Mouse (Mus musculus): ENCODE data around the gene Ssh2. TPM values are rescaled to one million over a fixed set of nuclear protein-coding genes. Genes with fewer than 3 reads are reported as not detected.
"Not testable (repeated sequence)": the region's sequence is repeated elsewhere in the genome, so short reads cannot be mapped to it uniquely, and the experiment has no call there.

Gene Ssh2
- polyA plus RNA-seq, 1 experiment from 2014 or later = 14.3 TPM

DNA sequence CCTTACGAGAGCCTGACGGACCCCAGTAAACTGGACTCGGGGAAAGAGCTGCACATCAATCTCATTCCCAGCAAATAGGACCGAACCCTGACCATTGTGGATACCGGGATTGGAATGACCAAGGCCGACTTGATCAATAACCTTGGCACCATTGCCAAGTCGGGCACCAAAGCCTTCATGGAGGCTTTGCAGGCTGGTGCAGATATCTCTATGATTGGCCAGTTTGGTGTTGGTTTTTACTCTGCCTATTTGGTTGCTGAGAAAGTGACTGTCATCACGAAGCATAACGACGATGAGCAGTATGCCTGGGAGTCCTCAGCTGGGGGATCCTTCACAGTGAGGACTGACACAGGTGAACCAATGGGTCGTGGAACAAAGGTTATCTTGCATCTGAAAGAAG is 77.6 kb downstream of the Ssh2 start:
- not testable (repeated sequence) for ATAC-seq (ENCODE audit: insufficient read depth, low FRiP score, low TSS enrichment); H3K9me3 ChIP-seq (ENCODE audit: control insufficient read depth, low read length); H3K36me3 ChIP-seq (ENCODE audit: control insufficient read depth, insufficient read depth, low read length)

DNA sequence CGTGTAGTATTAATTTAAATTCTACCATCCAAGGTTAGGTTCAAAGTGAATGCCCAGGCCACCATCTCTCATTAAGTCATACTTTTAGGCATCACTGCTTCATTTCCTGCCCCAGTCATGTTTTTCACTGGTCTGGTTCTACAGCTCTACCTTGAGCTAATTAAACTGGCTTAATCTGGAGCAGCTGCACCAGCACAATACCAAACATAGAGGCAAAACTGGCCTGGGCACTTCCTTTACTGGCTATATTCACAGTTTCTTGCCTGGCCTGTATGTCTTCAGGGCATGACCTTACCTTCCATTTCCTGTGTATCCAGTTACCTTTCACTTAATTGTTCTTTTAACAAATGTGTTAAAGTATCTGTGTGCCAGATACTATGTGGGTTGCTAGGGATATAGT is 81.2 kb downstream of the Ssh2 start:
- H3K9ac ChIP-seq (ENCODE audit: low read length) = no peak overlapping the region
- no peaks in the 10 kb centered on the region for H3K4me1 ChIP-seq (ENCODE audit: control insufficient read depth, insufficient read depth, low read length)
- H3K4me3 ChIP-seq (ENCODE audit: low read depth, low read length) = no peak overlapping the region
- 85% methylated on average over 1 of the region's 1 CpGs for WGBS
- H3K4me2 ChIP-seq (ENCODE audit: low read depth) = no peak overlapping the region
- no peak overlapping the region for H3K27ac ChIP-seq (ENCODE audit: low read depth, low read length)
- no peak for DNase-seq (ENCODE audit: low spot score)
- no peaks in the 10 kb centered on the region for H3K36me3 ChIP-seq (ENCODE audit: control insufficient read depth, insufficient read depth, low read length)
- H3K27me3 ChIP-seq (ENCODE audit: control insufficient read depth, insufficient read depth, low read length) = no peaks in the 10 kb centered on the region
- no peak for ATAC-seq (ENCODE audit: insufficient read depth, low FRiP score, low TSS enrichment)
- H3K9me3 ChIP-seq (ENCODE audit: control insufficient read depth, low read length) = no peaks in the 10 kb centered on the region

More for the DNA sequence above, 77.6 kb downstream of the Ssh2 start:
- not testable (repeated sequence) for H3K27me3 ChIP-seq (ENCODE audit: control insufficient read depth, insufficient read depth, low read length); DNase-seq (ENCODE audit: low spot score); H3K27ac ChIP-seq (ENCODE audit: low read depth, low read length); H3K4me1 ChIP-seq (ENCODE audit: control insufficient read depth, insufficient read depth, low read length); H3K9ac ChIP-seq (ENCODE audit: low read length); H3K4me3 ChIP-seq (ENCODE audit: low read depth, low read length); H3K4me2 ChIP-seq (ENCODE audit: low read depth)
- 94% methylated on average over 7 of the region's 11 CpGs for WGBS

DNA sequence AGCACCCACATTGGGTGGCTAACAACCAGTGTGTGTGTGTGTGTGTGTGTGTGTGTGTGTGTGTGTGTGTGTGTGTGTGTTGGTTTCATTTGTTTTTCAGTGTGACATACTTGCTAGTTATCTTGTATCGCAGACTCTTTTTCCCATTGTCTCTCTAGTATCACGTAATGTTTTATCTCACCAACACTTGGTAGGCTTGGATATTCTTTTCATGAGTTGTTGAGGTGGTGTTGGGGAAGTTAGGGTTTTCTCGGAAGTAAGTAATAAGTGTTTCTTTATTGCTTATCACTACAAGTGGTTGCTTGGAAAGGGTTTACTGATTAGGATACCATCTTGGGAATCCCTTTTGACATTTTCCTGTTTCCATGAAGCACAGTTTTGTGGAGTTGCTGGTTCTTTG is 91.1 kb downstream of the Ssh2 start:
- DNase-seq (ENCODE audit: low spot score) (no peak), ATAC-seq (ENCODE audit: insufficient read depth, low FRiP score, low TSS enrichment) (no peak)
- Histone ChIP-seq H3K36me3 (ENCODE audit: control insufficient read depth, insufficient read depth, low read length) (no peaks in the 10 kb centered on the region), H3K9me3 (ENCODE audit: control insufficient read depth, low read length) (no peaks in the 10 kb centered on the region), H3K4me3 (ENCODE audit: low read depth, low read length) (no peak overlapping the region), H3K4me1 (ENCODE audit: control insufficient read depth, insufficient read depth, low read length) (no peaks in the 10 kb centered on the region), H3K27me3 (ENCODE audit: control insufficient read depth, insufficient read depth, low read length) (no peaks in the 10 kb centered on the region), H3K9ac (ENCODE audit: low read length) (no peak overlapping the region), H3K27ac (ENCODE audit: low read depth, low read length) (no peak overlapping the region), H3K4me2 (ENCODE audit: low read depth) (no peak overlapping the region)
- 88% methylated on average over 3 of the region's 3 CpGs for WGBS

DNA sequence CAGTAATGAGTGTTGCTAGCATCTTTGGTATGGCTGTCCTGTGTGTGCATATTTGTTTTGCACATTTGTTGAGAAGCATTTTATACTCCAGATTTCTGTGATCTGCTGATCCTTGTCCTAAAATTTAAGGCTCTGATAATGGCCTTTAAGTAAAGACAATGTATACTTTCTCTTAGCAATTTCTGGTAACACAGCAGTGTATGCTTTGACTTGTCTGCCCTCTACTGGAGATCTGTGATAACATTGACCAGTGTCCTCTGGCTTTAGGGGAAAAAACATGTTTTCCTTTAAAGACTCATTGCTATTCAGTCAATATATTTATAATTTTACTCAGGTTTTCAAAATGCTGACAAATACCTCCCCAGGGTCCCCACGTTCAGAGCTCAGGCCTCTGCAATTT is 92.4 kb downstream of the Ssh2 start:
- Histone ChIP-seq H3K36me3 (ENCODE audit: control insufficient read depth, insufficient read depth, low read length) (no peaks in the 10 kb centered on the region), H3K9ac (ENCODE audit: low read length) (no peak overlapping the region), H3K4me3 (ENCODE audit: low read depth, low read length) (no peak overlapping the region), H3K27ac (ENCODE audit: low read depth, low read length) (no peak overlapping the region), H3K4me1 (ENCODE audit: control insufficient read depth, insufficient read depth, low read length) (no peaks in the 10 kb centered on the region), H3K4me2 (ENCODE audit: low read depth) (no peak overlapping the region), H3K9me3 (ENCODE audit: control insufficient read depth, low read length) (no peaks in the 10 kb centered on the region), H3K27me3 (ENCODE audit: control insufficient read depth, insufficient read depth, low read length) (no peaks in the 10 kb centered on the region)
- DNase-seq (ENCODE audit: low spot score) = no peak
- WGBS = 3% methylated on average over 1 of the region's 1 CpGs
- ATAC-seq (ENCODE audit: insufficient read depth, low FRiP score, low TSS enrichment) = no peak

DNA sequence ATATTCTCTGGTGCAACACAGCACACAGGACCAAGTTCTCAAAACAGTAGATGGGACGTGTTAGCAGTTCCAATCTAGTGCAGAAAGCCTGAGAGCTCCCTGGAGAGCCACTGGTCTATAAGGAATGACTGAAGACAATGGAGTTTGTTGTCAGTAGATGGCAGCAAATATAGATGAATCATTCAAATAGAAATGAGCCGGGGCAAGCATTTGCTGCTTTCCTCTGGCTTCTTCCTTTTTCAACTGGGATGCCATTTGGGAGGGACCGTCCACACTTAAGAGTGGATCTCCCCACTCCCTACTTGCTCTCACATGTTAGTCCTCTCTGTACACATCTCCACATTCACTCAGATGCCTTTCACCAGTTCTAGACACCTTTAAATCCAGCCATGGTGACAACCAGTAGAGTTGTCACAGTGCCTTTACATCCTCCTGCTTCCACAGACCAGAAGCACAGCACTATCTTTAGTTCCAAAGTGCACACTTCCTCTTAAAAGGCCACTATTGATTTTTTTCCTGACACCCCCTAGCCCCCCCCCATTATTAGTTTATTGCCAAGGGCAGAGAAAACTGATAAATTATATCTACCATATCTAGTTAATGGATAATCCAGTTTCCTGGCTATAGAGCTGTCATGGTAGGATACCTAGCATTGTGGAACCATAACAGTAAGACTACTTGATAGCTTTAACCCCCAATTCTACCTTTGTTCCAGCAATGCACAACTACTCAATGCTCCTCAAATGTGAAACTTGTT is 101.8 kb downstream of the Ssh2 start:
- DNase-seq (ENCODE audit: low spot score) (no peak), ATAC-seq (ENCODE audit: insufficient read depth, low FRiP score, low TSS enrichment) (no peak)
- WGBS = 62% methylated on average over 3 of the region's 3 CpGs
- Histone ChIP-seq H3K4me1 (ENCODE audit: control insufficient read depth, insufficient read depth, low read length) (no peaks in the 10 kb centered on the region), H3K4me3 (ENCODE audit: low read depth, low read length) (no peak overlapping the region), H3K9ac (ENCODE audit: low read length) (no peak overlapping the region), H3K36me3 (ENCODE audit: control insufficient read depth, insufficient read depth, low read length) (no peaks in the 10 kb centered on the region), H3K4me2 (ENCODE audit: low read depth) (no peak overlapping the region), H3K27me3 (ENCODE audit: control insufficient read depth, insufficient read depth, low read length) (no peaks in the 10 kb centered on the region), H3K9me3 (ENCODE audit: control insufficient read depth, low read length) (no peaks in the 10 kb centered on the region), H3K27ac (ENCODE audit: low read depth, low read length) (no peak overlapping the region)

DNA sequence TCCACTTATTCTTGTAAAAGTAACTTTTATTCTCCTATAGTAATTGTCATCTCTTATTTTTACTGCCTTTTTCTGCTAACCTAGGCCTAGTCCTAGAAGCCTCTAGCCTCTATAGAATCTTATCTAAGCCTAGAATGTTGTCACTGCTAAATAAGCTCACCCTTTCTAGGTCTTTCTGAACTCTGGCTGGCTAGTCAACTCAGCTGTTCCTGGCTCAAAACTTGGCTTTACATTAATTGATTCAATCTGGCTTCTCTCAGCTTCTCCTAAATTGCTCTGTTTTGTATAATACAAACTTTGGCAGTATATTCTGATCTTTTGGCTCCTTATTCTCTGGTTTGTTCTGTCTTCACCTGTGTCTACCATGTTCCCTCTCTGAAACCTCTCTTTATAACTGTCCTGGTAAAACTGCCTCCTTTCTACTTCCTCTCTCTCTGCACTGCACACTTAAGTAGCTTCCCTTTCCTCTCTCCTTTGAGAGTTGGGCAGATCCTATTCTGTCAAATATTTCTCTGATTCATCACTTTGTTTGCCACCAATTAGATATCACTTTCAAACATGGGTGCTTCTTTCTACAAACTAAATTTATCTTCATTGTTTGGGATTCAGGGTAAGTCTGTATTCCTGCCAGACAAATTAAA is 102.5 kb downstream of the Ssh2 start:
- H3K9me3 ChIP-seq (ENCODE audit: control insufficient read depth, low read length) = no peaks in the 10 kb centered on the region
- H3K9ac ChIP-seq (ENCODE audit: low read length) = no peak overlapping the region
- no peaks in the 10 kb centered on the region for H3K4me1 ChIP-seq (ENCODE audit: control insufficient read depth, insufficient read depth, low read length)
- H3K4me3 ChIP-seq (ENCODE audit: low read depth, low read length) = no peak overlapping the region
- no peaks in the 10 kb centered on the region for H3K27me3 ChIP-seq (ENCODE audit: control insufficient read depth, insufficient read depth, low read length)
- H3K4me2 ChIP-seq (ENCODE audit: low read depth) = no peak overlapping the region
- DNase-seq (ENCODE audit: low spot score) (no peak), ATAC-seq (ENCODE audit: insufficient read depth, low FRiP score, low TSS enrichment) (no peak)
- H3K27ac ChIP-seq (ENCODE audit: low read depth, low read length) = no peak overlapping the region
- H3K36me3 ChIP-seq (ENCODE audit: control insufficient read depth, insufficient read depth, low read length) = no peaks in the 10 kb centered on the region

DNA sequence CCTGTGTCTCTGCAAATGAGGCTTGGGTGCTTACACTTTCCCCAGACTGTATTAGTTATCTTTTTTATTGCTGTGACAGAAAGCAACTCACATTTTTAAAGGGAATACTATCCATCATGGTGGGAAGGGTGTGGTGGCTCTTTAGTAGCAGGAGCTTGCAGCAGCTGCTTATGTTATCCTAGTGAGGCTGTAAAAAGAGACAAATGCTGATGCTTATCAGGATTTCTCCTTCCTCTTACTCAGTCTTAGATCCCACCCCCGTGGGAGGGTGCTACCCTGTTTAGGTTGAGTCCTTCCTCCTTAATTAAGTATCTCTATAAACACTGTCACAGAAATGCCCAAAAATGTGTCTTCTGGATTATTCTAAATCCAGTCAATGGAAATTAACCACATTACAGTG is 105.1 kb downstream of the Ssh2 start:
- Histone ChIP-seq H3K4me3 (ENCODE audit: low read depth, low read length) (no peak overlapping the region), H3K9me3 (ENCODE audit: control insufficient read depth, low read length) (no peaks in the 10 kb centered on the region), H3K27ac (ENCODE audit: low read depth, low read length) (no peak overlapping the region), H3K27me3 (ENCODE audit: control insufficient read depth, insufficient read depth, low read length) (no peaks in the 10 kb centered on the region), H3K4me2 (ENCODE audit: low read depth) (no peak overlapping the region), H3K9ac (ENCODE audit: low read length) (no peak overlapping the region), H3K4me1 (ENCODE audit: control insufficient read depth, insufficient read depth, low read length) (no peaks in the 10 kb centered on the region), H3K36me3 (ENCODE audit: control insufficient read depth, insufficient read depth, low read length) (no peaks in the 10 kb centered on the region)
- ATAC-seq (ENCODE audit: insufficient read depth, low FRiP score, low TSS enrichment) (no peak), DNase-seq (ENCODE audit: low spot score) (no peak)
- 60% methylated on average over 1 of the region's 1 CpGs for WGBS

DNA sequence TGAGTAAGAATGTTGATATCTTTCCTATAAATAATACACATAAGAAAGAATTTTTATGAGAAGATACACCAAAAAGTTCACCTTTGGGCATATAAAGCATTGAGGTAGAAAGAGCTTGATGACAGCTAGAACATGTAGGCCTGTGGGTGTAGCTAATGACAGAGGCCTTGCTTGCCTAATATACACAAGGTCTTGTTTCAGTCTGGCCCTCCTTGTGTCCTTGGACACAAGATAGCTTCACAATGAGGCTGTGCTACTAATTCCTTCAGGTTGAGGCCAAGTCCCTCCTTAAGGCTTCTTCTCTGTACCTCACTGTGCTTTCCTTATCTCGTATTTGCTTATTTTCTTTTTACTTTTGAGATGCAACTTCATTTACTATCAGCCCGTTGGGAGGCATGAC is 114.4 kb downstream of the Ssh2 start:
- H3K27ac ChIP-seq (ENCODE audit: low read depth, low read length) = no peak overlapping the region
- no peak for ATAC-seq (ENCODE audit: insufficient read depth, low FRiP score, low TSS enrichment)
- H3K4me3 ChIP-seq (ENCODE audit: low read depth, low read length) = no peak overlapping the region
- H3K36me3 ChIP-seq (ENCODE audit: control insufficient read depth, insufficient read depth, low read length) = no peaks in the 10 kb centered on the region
- 84% methylated on average over 2 of the region's 2 CpGs for WGBS
- no peak overlapping the region for H3K9ac ChIP-seq (ENCODE audit: low read length)
- H3K4me2 ChIP-seq (ENCODE audit: low read depth) = no peak overlapping the region
- DNase-seq (ENCODE audit: low spot score) = no peak
- H3K27me3 ChIP-seq (ENCODE audit: control insufficient read depth, insufficient read depth, low read length) = no peaks in the 10 kb centered on the region
- H3K4me1 ChIP-seq (ENCODE audit: control insufficient read depth, insufficient read depth, low read length) = no peaks in the 10 kb centered on the region
- H3K9me3 ChIP-seq (ENCODE audit: control insufficient read depth, low read length) = no peaks in the 10 kb centered on the region

DNA sequence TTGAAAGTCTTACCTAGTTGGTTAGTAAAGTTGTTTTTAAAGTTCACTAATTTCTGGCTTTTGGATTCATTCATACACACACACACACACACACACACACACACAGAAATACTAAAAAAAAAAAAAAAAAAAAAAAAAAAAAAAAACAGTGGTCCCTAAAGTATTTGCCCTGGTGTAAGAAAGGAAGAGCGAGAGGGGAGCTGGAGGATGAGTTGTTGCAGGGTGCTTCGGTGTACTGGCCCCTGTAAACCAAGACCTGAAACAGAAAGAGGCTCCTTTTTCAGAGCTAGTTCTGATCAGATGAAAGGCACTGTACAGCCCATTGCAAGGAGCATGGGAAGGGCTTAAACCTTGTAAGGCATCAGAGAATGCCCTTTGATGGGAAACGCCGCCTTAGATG is 131.2 kb downstream of the Ssh2 start:
- H3K4me2 ChIP-seq (ENCODE audit: low read depth) = no peak overlapping the region
- WGBS = 67% methylated on average over 4 of the region's 4 CpGs

More for the DNA sequence above, 131.2 kb downstream of the Ssh2 start:
- no peaks in the 10 kb centered on the region for H3K4me1 ChIP-seq (ENCODE audit: control insufficient read depth, insufficient read depth, low read length)
- no peaks in the 10 kb centered on the region for H3K36me3 ChIP-seq (ENCODE audit: control insufficient read depth, insufficient read depth, low read length)
- H3K9me3 ChIP-seq (ENCODE audit: control insufficient read depth, low read length) = no peaks in the 10 kb centered on the region
- DNase-seq (ENCODE audit: low spot score) (no peak), ATAC-seq (ENCODE audit: insufficient read depth, low FRiP score, low TSS enrichment) (no peak)
- H3K9ac ChIP-seq (ENCODE audit: low read length) = no peak overlapping the region
- H3K4me3 ChIP-seq (ENCODE audit: low read depth, low read length) = no peak overlapping the region
- 0 out of 2 replicates have a peak, but pooled peaks cover 9% of the 10 kb centered on the region for H3K27me3 ChIP-seq (ENCODE audit: control insufficient read depth, insufficient read depth, low read length)
- H3K27ac ChIP-seq (ENCODE audit: low read depth, low read length) = no peak overlapping the region

Data from neural tube, embryonic 11.5 days (tissue).